Mouse (Mus musculus) forebrain, embryonic 13.5 days (tissue): ENCODE results near the gene Kat14. TPM values are rescaled to one million over a fixed set of nuclear protein-coding genes. Genes with fewer than 3 reads are reported as not detected.

ENCODE experiments used
- ATAC-seq: fragments of 200-750 bp; cut with Nextera tagmentation; 2 replicates; pipeline ENCODE4 v1.8.0; 2017
- H3K27ac ChIP-seq: fragments of 300-500 bp; sonication (generic); 2 replicates; pipeline ENCODE4 v1.5.1; 2015; ENCODE audit warnings: inconsistent platforms, mild to moderate bottlenecking, moderate library complexity
- H3K27me3 ChIP-seq: fragments of 300-500 bp; sonication (generic); 2 replicates; pipeline ENCODE4 v1.6.1; 2015; ENCODE audit warnings: mild to moderate bottlenecking, inconsistent platforms
- H3K36me3 ChIP-seq: fragments of 300-500 bp; sonication (generic); 2 replicates; pipeline ENCODE4 v1.6.1; 2015; ENCODE audit warnings: mild to moderate bottlenecking, inconsistent platforms; ENCODE audit not compliant: poor library complexity, severe bottlenecking
- H3K4me1 ChIP-seq: fragments of 300-500 bp; sonication (generic); 2 replicates; pipeline ENCODE4 v1.6.1; 2015; ENCODE audit warnings: inconsistent platforms
- H3K4me2 ChIP-seq: fragments of 300-500 bp; sonication (generic); 2 replicates; pipeline ENCODE4 v1.6.1; 2015; ENCODE audit warnings: inconsistent platforms, mild to moderate bottlenecking, moderate library complexity
- H3K4me3 ChIP-seq: fragments of 300-500 bp; sonication (generic); 2 replicates; pipeline ENCODE4 v1.5.1; 2015; ENCODE audit warnings: mild to moderate bottlenecking, inconsistent platforms
- H3K9ac ChIP-seq: fragments of 300-500 bp; sonication (generic); 2 replicates; pipeline ENCODE4 v1.6.1; 2015; ENCODE audit warnings: mild to moderate bottlenecking, inconsistent platforms
- H3K9me3 ChIP-seq: fragments of 300-500 bp; sonication (generic); replicated peaks from 2 replicates; pipeline ENCODE4 v1.6.1; 2016; ENCODE audit warnings: inconsistent platforms
- WGBS: fragments of 180-500 bp; shearing (Covaris S2); methylation state at CpG from one replicate; pipeline ENCODE4 v1.1.7; 2015; 5-methylcytosine and 5-hydroxymethylcytosine counted together
- polyA plus RNA-seq: library from polyadenylated mRNA; unstranded; fragments of >200 nt; fragmentation: Nextera tagmentation; extraction: Ambion mirVana; gene quantifications from 2 replicates; pipeline ENCODE4 v1.2.1, GENCODE M21; 2015

Kat14 gene
- polyA plus RNA-seq, 1 experiment from 2014 or later = 29.8 TPM

DNA sequence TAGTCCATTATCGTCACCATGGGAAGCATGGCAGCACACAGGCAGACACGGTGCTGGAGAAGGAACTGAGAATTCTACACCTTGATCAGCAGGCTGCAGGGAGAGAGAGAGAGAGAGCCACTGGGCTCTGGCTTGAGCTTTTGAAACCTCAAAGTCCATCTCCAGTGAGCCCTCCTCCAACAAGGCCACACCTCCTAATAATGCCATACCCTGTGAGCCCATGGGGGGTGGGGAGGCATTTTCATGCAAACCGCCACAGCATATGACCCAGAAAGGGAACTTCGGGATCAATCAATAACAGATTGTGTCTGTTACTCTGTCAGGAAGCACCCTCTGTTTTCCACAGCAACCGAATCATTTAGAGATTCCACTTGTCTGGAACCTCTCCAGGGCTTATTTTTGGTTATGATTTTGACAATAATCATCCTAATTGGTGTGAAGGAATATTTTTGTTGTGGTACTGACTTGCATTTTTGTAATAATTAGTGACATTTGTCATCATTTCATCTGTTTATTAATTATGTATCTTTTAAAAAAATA, 62.6 kb downstream of the Kat14 start:
- no peaks in the 10 kb centered on the region for H3K36me3 ChIP-seq
- H3K4me3 ChIP-seq = no peak overlapping the region
- H3K27ac ChIP-seq = no peak overlapping the region
- H3K4me1 ChIP-seq = no peaks in the 10 kb centered on the region
- H3K4me2 ChIP-seq = no peak overlapping the region
- ATAC-seq = no peak
- no peaks in the 10 kb centered on the region for H3K27me3 ChIP-seq
- no peak overlapping the region for H3K9ac ChIP-seq
- no peaks in the 10 kb centered on the region for H3K9me3 ChIP-seq
- WGBS = 78% methylated on average over 5 of the region's 5 CpGs

DNA sequence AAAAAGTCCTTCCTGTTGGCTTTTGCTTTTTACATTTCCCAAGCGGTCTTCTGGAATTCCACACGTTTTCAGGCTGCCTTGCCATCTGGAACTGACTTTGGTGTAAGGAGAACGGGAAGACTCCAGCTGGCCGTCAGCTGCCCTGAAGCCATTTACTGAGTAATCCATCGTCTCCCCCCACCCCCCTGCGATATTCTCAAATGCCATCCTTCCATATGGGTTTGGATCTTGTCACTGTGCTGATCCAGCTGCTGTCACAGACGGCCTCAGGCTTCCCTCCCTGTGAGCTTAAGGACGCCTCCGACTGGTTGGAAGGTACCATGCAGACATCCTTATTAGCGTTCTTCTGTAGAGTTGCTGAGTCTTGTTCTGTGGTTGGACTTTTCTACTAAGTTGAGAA, 66.9 kb downstream of the Kat14 start:
- no peaks in the 10 kb centered on the region for H3K4me1 ChIP-seq
- no peak overlapping the region for H3K4me3 ChIP-seq
- no peak overlapping the region for H3K9ac ChIP-seq
- no peak for ATAC-seq
- no peaks in the 10 kb centered on the region for H3K36me3 ChIP-seq
- WGBS = 78% methylated on average over 10 of the region's 10 CpGs
- no peak overlapping the region for H3K27ac ChIP-seq
- H3K27me3 ChIP-seq = no peaks in the 10 kb centered on the region
- no peaks in the 10 kb centered on the region for H3K9me3 ChIP-seq
- H3K4me2 ChIP-seq = no peak overlapping the region

DNA sequence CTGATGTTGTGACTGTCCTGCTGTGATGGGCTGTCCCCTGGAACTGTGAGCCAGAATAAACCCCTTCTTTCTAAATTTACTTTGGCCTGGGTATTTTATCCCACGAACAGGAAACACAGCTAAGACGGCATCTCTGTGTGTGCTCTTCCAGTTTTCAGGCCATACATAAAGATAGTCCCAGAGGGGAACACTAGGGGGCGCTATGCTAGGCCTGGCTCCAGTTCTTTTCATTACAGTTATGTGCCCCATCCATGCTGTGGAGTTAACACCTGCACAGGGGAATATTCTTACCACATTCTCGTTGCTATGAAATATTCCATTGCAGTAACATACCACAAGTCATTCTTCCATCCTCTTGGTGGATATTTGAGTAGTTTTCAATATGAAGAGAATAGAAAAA, 69.6 kb downstream of the Kat14 start:
- H3K4me2 ChIP-seq = no peak overlapping the region
- ATAC-seq = no peak
- H3K27me3 ChIP-seq = no peaks in the 10 kb centered on the region
- no peak overlapping the region for H3K27ac ChIP-seq
- 0 out of 2 replicates have a peak, but pooled peaks cover 4% of the 10 kb centered on the region for H3K4me1 ChIP-seq
- H3K4me3 ChIP-seq = no peak overlapping the region
- no peaks in the 10 kb centered on the region for H3K36me3 ChIP-seq
- 62% methylated on average over 4 of the region's 4 CpGs for WGBS
- no peaks in the 10 kb centered on the region for H3K9me3 ChIP-seq
- H3K9ac ChIP-seq = no peak overlapping the region

DNA sequence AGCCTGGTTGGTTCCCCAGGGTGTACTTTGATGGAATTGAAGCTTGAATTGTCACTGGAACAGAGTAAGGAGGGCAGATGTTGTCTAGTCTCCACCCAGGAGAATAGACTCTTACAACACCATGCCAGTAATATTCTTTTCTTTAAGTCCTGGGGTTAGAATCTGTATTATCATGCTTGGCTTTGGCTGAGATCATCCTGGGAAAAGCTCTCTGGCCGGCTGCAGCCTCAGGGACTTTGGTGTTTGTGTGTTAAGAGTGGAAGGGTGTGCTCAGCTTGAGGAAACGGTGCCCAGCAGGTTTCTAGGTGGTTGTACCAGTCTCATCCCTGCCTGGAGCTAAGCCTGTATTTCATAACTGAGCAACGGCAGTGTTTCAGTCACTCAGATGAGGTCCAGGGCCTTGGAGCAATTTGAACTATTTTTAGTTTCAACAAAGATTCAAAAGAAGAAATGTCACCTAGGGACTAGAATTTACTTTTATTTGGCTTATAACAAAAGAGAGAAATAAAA, 70.5 kb downstream of the Kat14 start:
- 0 out of 2 replicates have a peak, but pooled peaks cover 4% of the 10 kb centered on the region for H3K4me1 ChIP-seq
- no peak overlapping the region for H3K4me3 ChIP-seq
- H3K9ac ChIP-seq = no peak overlapping the region
- WGBS = 81% methylated on average over 3 of the region's 3 CpGs
- no peaks in the 10 kb centered on the region for H3K36me3 ChIP-seq
- H3K27me3 ChIP-seq = no peaks in the 10 kb centered on the region
- ATAC-seq = no peak
- H3K4me2 ChIP-seq = no peak overlapping the region
- no peaks in the 10 kb centered on the region for H3K9me3 ChIP-seq
- no peak overlapping the region for H3K27ac ChIP-seq

DNA sequence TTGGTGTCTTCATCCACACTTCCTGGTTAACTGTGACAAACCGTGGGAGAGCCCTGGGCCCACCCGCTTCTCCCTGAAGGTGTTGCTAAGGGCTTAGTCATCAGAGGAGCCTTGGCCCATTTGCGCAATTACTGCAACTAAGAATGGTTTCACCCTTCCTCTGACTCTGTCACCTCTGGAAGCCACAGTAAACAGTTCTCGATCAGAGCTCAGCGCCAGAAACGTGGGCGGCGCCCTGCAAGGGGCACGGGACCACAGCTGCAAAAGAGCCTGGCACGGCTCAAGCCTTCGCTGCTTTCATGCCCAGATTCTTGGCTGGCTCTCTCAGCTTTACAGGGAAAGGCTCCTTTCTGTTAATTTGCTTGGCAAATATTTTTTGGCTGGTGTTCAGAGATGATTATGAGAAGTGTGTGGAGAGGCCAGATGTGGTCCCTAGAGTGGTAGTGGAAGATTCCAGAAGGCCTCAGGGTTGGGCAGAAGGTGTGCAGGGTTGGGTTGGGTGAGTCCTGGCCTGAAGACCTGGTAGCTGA, 72.7 kb downstream of the Kat14 start:
- H3K9ac ChIP-seq = no peak overlapping the region
- H3K4me2 ChIP-seq = no peak overlapping the region
- H3K27me3 ChIP-seq = no peaks in the 10 kb centered on the region
- H3K36me3 ChIP-seq = no peaks in the 10 kb centered on the region
- 0 out of 2 replicates have a peak, but pooled peaks cover 4% of the 10 kb centered on the region for H3K4me1 ChIP-seq
- ATAC-seq = no peak; the same call in 1 of the 2 replicates
- H3K27ac ChIP-seq = no peak overlapping the region
- no peaks in the 10 kb centered on the region for H3K9me3 ChIP-seq
- no peak overlapping the region for H3K4me3 ChIP-seq
- 91% methylated on average over 11 of the region's 11 CpGs for WGBS

DNA sequence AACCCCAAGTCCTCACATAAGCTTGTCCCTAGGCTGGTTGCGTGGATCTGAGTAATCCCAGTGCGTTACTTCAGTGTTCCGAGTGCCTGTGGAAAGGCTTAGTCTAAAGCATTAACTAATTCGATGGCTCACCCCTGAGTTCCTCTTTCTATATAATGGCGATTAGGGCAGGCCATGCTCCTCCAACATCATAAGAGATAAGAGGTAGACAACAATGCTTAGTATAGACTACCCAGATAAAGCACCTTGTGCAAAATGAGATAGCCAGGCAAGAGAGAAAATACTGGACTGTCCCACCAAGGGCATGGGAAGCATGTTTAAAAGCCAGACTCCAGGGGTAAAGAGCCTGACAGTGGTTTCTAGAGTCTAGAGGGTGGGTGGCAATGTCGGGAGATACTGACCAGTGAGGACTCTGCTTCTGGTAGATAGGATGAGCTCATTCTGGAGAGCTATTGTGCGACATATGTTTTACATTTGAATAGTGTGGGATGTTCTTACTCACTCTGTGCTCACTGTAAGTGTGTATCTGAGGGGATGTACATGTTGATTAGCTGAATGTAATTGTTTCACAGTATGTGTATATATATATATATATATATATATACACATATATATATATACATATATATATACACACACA, 77.7 kb downstream of the Kat14 start:
- ATAC-seq = no peak

DNA sequence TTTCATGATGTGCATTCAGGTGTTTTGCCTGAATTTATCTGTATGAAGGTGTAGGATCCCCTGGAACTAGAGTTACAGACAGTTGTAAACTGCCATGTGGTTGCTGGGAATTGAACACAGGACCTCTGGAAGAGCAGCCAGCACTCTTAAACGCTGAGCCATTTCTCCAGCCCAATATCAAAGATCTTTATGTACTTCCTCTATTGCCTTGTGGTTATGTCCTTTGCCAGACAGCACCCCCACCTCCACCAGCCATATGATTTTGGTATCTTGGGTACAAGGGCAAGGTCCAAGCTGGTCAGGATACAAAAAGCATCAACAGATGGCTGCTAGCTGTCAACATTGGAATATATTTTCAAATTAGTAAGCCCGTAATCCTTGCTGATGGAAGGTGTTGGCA, 81.6 kb downstream of the Kat14 start:
- Histone ChIP-seq H3K9me3 (no peaks in the 10 kb centered on the region), H3K4me1 (no peaks in the 10 kb centered on the region), H3K27ac (no peak overlapping the region), H3K27me3 (0 out of 2 replicates have a peak, but pooled peaks cover 11% of the 10 kb centered on the region), H3K4me2 (no peak overlapping the region), H3K36me3 (no peaks in the 10 kb centered on the region), H3K4me3 (no peak overlapping the region), H3K9ac (no peak overlapping the region)
- ATAC-seq = no peak
- 74% methylated on average over 2 of the region's 2 CpGs for WGBS

More for the DNA sequence above, 77.7 kb downstream of the Kat14 start:
- Histone ChIP-seq H3K4me3 (no peak overlapping the region), H3K9ac (no peak overlapping the region), H3K4me2 (no peak overlapping the region), H3K4me1 (no peaks in the 10 kb centered on the region), H3K27me3 (0 out of 2 replicates have a peak, but pooled peaks cover 3% of the 10 kb centered on the region), H3K36me3 (no peaks in the 10 kb centered on the region), H3K27ac (no peak overlapping the region), H3K9me3 (no peaks in the 10 kb centered on the region)
- 75% methylated on average over 7 of the region's 7 CpGs for WGBS

DNA sequence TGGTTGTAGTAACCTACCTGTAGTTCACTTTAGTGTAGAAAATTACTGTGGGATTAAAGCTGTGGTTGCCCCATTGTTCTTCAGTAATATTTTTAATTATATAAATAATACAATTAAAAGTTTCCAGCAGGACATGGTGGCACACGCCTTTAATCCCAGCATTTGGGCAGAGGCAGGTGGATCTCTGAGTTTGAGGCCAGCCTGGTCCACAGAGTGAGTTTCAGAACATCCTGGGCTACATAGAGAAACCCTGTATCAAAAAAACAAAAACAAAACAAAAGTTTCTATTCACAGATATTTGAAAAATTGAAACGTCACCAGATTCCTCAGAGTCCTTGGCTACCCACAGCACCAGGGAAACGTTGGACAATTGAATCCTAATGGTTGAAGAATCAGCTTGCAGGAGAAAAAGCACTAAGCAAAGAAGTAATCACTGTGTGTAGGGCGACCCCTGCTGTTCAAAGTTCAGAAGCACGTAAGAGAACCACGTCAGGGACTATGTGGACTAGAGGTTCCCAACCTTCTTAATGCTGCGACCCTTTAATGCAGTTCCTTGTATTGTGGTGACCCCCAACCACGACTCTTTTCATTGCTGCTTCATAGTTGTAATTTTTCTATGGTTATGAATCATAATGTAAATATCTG, 83.7 kb downstream of the Kat14 start:
- WGBS = 14% methylated on average over 8 of the region's 8 CpGs
- Histone ChIP-seq H3K4me2 (no peak overlapping the region), H3K9ac (no peak overlapping the region), H3K9me3 (no peaks in the 10 kb centered on the region), H3K27me3 (peaks cover 25% of the 10 kb centered on the region; the same call in 1 of the 2 replicates), H3K36me3 (no peaks in the 10 kb centered on the region), H3K27ac (no peak overlapping the region), H3K4me3 (no peak overlapping the region), H3K4me1 (no peaks in the 10 kb centered on the region)
- peak; percentile 78 for ATAC-seq

Other genes starting within 250 kb of the Kat14 start
- gene Mgme1, start 98.3 kb upstream of the Kat14 start, polyA plus RNA-seq = 14.9 and 16.6 TPM in 2 replicates
- gene Snx5, start 98.1 kb upstream of the Kat14 start, polyA plus RNA-seq = 74.5 and 78.6 TPM in 2 replicates
- gene Ovol2, start 36.8 kb upstream of the Kat14 start, polyA plus RNA-seq = not detected in 2 replicates
- 2.8 and 3.6 TPM in 2 replicates for gene Pet117, start within 50 bp of the Kat14 start, polyA plus RNA-seq
- gene Dzank1, start 158.4 kb downstream of the Kat14 start, polyA plus RNA-seq = 2.7 and 4.5 TPM in 2 replicates
- gene Polr3f, start 158.7 kb downstream of the Kat14 start, polyA plus RNA-seq = 33.4 and 36.0 TPM in 2 replicates
- gene Rbbp9, start 181.9 kb downstream of the Kat14 start, polyA plus RNA-seq = 59.4 and 62.3 TPM in 2 replicates
- gene Sec23b, start 187.2 kb downstream of the Kat14 start, polyA plus RNA-seq = 93.0 and 95.8 TPM in 2 replicates
- 47.3 and 53.8 TPM in 2 replicates for gene Smim26, start 225.1 kb downstream of the Kat14 start, polyA plus RNA-seq
- 50.0 and 58.6 TPM in 2 replicates for gene Dtd1, start 230.9 kb downstream of the Kat14 start, polyA plus RNA-seq